Mouse (Mus musculus) forebrain, embryonic 10.5 days (tissue): ENCODE results near the gene Def6. TPM values are rescaled to one million over a fixed set of nuclear protein-coding genes. Genes with fewer than 3 reads are reported as not detected.

Source experiments
- DNase-seq: peaks from one replicate; pipeline ENCODE4 v3.0.0-alpha.2; 2017; ENCODE audit warnings: low spot score; ENCODE audit errors: extremely low spot score
- H3K27ac ChIP-seq: fragments of 300-500 bp; sonication (generic); 2 replicates; pipeline ENCODE4 v1.5.1; 2016; ENCODE audit warnings: mild to moderate bottlenecking
- H3K27me3 ChIP-seq: fragments of 300-500 bp; sonication (generic); 2 replicates; pipeline ENCODE4 v1.6.1; 2016; ENCODE audit warnings: mild to moderate bottlenecking; ENCODE audit not compliant: poor library complexity, severe bottlenecking
- H3K36me3 ChIP-seq: fragments of 300-500 bp; sonication (generic); replicated peaks from 2 replicates; pipeline ENCODE4 v1.6.1; 2016; ENCODE audit warnings: mild to moderate bottlenecking, moderate library complexity
- H3K4me1 ChIP-seq: fragments of 300-500 bp; sonication (generic); 2 replicates; pipeline ENCODE4 v1.6.1; 2016
- H3K4me3 ChIP-seq: fragments of 300-500 bp; sonication (generic); 2 replicates; pipeline ENCODE4 v1.5.1; 2016; ENCODE audit warnings: mild to moderate bottlenecking, moderate library complexity
- H3K9me3 ChIP-seq: fragments of 300-500 bp; sonication (generic); 2 replicates; pipeline ENCODE4 v1.6.1; 2016; ENCODE audit warnings: mild to moderate bottlenecking, moderate library complexity
- WGBS: fragments of 180-500 bp; shearing (Covaris S2); methylation state at CpG from one replicate; pipeline ENCODE4 v1.1.7; 2016; 5-methylcytosine and 5-hydroxymethylcytosine counted together
- polyA plus RNA-seq: library from polyadenylated mRNA; unstranded; fragments of >200 nt; fragmentation: Nextera tagmentation; extraction: Ambion mirVana; gene quantifications from 2 replicates; pipeline ENCODE4 v1.2.1, GENCODE M21; 2016

The Def6 gene
- polyA plus RNA-seq, 1 experiment from 2014 or later, result 4.1 TPM

DNA sequence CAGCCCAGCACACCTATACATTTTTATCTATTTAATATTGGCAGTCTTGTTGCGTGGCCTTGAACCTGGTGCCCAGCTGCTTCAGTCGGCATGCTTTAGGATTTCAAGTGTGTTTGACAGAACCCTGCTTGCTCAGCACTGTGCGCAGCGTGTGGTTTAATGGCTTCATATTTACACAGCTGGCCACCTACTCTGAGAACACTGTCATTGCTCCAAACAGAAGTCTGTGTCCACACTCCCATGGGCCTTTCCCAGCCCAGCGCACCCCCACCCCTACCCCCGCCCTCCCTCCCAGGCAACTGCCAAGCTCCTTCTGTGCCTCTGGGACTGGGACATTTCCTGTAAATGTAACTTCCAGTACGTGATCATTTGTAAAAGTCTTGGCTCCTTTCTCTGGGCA is 45.6 kb downstream of the Def6 start:
- DNase-seq, result no peak
- H3K27me3 ChIP-seq, result no peaks in the 10 kb centered on the region
- peaks cover 41% of the 10 kb centered on the region for H3K4me1 ChIP-seq
- 0 out of 2 replicates have a peak, but pooled peaks cover 4% of the 10 kb centered on the region for H3K36me3 ChIP-seq
- no peak overlapping the region for H3K27ac ChIP-seq
- H3K4me3 ChIP-seq, result no peak overlapping the region
- no peaks in the 10 kb centered on the region for H3K9me3 ChIP-seq
- 84% methylated on average over 7 of the region's 7 CpGs for WGBS

DNA sequence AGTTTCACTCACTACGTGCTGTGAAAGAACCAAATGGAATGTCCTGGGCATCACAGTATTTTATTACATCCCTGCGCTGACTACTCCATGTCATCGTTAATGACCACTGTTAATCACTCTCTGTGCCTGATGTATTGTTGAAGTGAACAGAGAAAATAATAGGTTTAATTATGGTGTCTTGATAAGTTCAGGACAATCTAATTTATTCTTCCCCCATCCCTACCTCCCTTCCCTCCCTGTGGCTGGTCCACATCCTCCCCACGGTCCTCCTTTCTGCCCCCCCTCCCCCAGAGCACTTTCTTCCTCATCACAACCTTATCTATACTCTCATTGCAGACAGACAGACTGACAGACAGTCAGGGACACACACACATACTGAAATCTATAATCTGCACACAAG is 47.2 kb downstream of the Def6 start:
- peak overlapping the region; percentile 30; the same call in 1 of the 2 replicates for H3K27ac ChIP-seq
- H3K27me3 ChIP-seq, result no peaks in the 10 kb centered on the region
- H3K4me1 ChIP-seq, result peaks cover 41% of the 10 kb centered on the region
- WGBS, result 76% methylated on average over 4 of the region's 4 CpGs
- H3K36me3 ChIP-seq, result peaks cover 11% of the 10 kb centered on the region; the same call in 1 of the 2 replicates
- DNase-seq, result no peak
- 0 out of 2 replicates have a peak, but pooled peaks cover 2% of the 10 kb centered on the region for H3K9me3 ChIP-seq
- no peak overlapping the region for H3K4me3 ChIP-seq

DNA sequence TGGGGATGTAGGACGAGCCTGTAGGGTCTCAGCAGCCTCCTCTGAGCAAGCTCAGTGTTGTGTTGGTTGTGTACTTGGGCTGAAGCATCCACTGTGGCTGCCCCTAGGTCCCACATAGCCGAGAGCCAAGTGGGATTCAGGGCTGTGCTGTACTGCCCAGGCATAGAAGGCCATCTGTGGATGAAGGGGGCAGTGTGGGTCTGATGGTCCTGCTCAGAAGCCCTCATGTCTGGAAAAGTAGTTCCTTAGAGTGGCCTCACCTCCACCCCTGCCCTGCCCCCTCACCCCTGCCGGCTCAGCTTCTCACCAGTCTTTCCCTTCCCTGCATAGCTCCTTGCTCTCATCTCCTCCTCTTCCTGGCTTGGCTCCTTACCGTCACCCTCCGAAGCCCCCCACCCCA is 48.1 kb downstream of the Def6 start:
- DNase-seq, result no peak
- Histone ChIP-seq H3K27ac (peak overlapping the region; percentile 69), H3K27me3 (no peaks in the 10 kb centered on the region), H3K9me3 (0 out of 2 replicates have a peak, but pooled peaks cover 2% of the 10 kb centered on the region), H3K4me1 (peaks cover 41% of the 10 kb centered on the region), H3K4me3 (no peak overlapping the region), H3K36me3 (peaks cover 11% of the 10 kb centered on the region; the same call in 1 of the 2 replicates)
- whole genome bisulfite sequencing, result 53% methylated on average over 5 of the region's 5 CpGs

DNA sequence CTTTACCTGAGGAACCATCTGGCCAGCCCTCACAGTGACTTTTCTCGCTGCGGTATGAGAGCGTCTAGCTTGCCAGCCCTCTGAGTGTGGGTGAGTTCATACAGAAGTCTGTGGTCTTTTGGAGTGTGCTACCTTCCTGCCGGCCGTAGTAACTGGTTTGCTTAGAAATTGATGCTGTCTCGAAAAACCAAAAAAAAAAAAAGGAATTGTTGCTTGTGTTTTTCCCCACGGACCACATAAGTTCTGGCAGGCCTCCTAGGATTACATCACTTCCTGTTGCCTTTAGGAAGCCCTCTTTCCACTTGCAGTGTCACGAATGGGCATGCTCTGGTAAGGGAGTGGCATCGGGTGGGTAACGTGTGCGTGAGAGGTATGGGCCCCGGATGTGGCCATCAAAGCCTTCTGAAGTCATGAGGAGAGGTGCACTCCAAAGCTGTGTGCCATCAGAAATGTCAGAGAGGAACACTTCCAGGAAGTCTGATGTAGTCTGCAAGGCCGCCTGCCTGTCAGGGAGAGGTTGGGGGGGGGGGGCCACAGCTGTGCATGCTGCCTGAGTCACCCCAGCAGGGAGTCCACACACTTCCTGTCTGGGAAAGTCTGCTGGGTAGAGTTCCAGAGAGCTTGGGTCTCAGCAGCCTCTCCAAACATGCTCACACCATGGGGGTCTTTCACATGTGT is 49.2 kb downstream of the Def6 start:
- H3K4me1 ChIP-seq, result peaks cover 44% of the 10 kb centered on the region
- WGBS, result 83% methylated on average over 13 of the region's 13 CpGs
- DNase-seq, result no peak
- no peak overlapping the region for H3K4me3 ChIP-seq
- H3K27ac ChIP-seq, result peak overlapping the region; percentile 69
- peaks cover 11% of the 10 kb centered on the region; the same call in 1 of the 2 replicates for H3K36me3 ChIP-seq
- H3K9me3 ChIP-seq, result 0 out of 2 replicates have a peak, but pooled peaks cover 2% of the 10 kb centered on the region
- H3K27me3 ChIP-seq, result no peaks in the 10 kb centered on the region

DNA sequence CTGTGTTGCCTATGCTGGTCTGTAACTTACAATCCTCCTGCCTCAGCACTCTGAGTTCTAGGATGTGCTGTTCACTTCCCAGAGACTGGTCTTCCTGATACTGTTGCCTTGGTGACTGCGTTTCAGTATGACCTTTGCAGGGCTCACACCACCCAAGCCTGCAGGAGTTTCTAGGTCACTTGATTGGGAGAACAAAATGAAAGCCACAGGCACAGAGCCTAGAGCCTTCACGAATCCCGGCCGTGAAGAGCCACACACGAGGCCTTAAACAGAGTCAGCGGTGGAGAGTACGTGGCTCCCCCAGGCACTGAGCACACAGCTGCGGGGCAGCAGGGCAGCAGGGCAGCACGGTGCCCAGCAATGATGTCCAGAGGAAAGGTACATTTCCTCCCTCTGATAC is 50.7 kb downstream of the Def6 start:
- DNase-seq, result no peak
- H3K4me1 ChIP-seq, result peaks cover 40% of the 10 kb centered on the region
- 89% methylated on average over 9 of the region's 9 CpGs for WGBS
- 0 out of 2 replicates have a peak, but pooled peaks cover 2% of the 10 kb centered on the region for H3K9me3 ChIP-seq
- peaks cover 6% of the 10 kb centered on the region; the same call in 1 of the 2 replicates for H3K36me3 ChIP-seq
- no peak overlapping the region for H3K27ac ChIP-seq
- no peak overlapping the region for H3K4me3 ChIP-seq
- H3K27me3 ChIP-seq, result no peaks in the 10 kb centered on the region

DNA sequence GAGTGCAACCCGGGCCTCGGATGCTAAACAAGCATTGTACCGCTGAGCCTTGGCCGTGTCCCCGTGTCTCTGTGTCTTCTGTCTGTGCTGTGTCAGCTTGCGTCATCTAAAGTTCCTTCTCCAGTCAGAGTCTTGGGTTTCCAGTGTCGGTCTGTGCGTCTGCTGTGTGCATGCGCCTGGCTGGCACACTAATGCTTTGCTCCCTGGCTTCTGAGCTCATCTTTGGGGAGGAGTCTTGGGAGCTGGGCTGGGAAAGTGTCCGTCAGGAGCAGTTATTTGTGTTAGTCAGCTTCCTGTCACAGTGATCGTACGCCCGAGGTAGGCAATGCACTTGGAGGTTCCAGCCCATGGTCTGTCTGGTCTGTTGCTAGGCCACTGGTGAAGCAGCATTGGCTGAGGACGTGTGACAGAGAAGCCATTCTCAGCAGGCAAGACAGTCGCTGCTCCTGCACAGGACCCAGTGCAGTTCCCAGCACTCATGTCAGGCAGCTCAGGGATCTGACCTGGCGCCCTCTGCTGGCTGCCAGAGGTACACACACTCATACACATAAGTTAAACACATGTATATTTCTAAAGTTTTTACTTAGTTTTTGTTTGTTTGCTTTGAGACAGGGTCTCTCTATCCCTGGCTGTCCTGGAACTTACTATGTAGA is 52.4 kb downstream of the Def6 start:
- DNase-seq, result no peak
- Histone ChIP-seq H3K4me3 (no peak overlapping the region), H3K4me1 (peaks cover 43% of the 10 kb centered on the region), H3K9me3 (0 out of 2 replicates have a peak, but pooled peaks cover 2% of the 10 kb centered on the region), H3K27me3 (no peaks in the 10 kb centered on the region), H3K27ac (no peak overlapping the region), H3K36me3 (peaks cover 6% of the 10 kb centered on the region; the same call in 1 of the 2 replicates)
- 78% methylated on average over 16 of the region's 16 CpGs for WGBS

DNA sequence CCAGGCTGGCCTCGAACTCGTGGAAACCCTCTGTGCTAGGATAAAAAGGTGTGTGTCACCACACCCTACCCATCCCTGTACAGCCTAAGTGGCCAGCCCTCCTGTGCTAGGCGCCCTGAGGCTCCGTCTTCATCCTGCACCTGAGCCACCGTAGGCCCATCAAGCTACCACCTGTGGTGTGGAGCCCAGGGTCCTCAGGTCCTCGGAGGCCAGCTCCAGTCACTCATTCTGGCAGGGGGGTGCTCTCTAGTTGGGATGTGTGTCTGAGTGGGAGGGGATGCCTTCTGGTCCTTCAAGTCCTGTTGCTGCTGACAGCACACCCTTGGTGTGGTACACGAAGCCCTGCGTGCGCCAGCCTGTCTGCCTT is 52.9 kb downstream of the Def6 start:
- H3K4me1 ChIP-seq, result peaks cover 40% of the 10 kb centered on the region

DNA sequence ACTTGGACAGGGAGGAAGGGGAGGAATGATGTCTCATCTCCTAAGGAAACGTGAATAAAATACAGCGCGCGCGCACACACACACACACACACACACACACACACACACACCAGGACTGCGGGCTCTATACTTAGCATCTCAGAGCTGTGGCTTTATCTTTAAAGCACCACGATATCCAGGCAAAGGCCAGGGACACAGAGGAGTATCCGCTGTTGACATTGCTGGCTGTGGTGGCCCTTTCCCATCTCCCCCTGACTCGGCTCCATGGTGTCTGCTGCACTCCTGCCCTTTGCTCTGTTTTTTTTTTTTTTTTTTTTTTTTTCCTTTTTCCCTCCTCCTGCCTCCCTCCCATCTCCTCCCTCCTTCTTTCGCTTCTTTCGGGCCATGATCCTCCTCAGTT is 54.2 kb downstream of the Def6 start:
- DNase-seq, result no peak
- 86% methylated on average over 11 of the region's 11 CpGs for WGBS
- Histone ChIP-seq H3K36me3 (peaks cover 6% of the 10 kb centered on the region; the same call in 1 of the 2 replicates), H3K4me1 (peaks cover 30% of the 10 kb centered on the region), H3K27ac (no peak overlapping the region), H3K27me3 (no peaks in the 10 kb centered on the region), H3K9me3 (0 out of 2 replicates have a peak, but pooled peaks cover 2% of the 10 kb centered on the region), H3K4me3 (no peak overlapping the region)

More for the DNA sequence above, 52.9 kb downstream of the Def6 start:
- 84% methylated on average over 9 of the region's 9 CpGs for WGBS
- H3K27me3 ChIP-seq, result no peaks in the 10 kb centered on the region
- H3K4me3 ChIP-seq, result no peak overlapping the region
- 0 out of 2 replicates have a peak overlapping the region, but pooled peaks have one; percentile 7 for H3K27ac ChIP-seq
- H3K9me3 ChIP-seq, result 0 out of 2 replicates have a peak, but pooled peaks cover 2% of the 10 kb centered on the region
- H3K36me3 ChIP-seq, result peaks cover 6% of the 10 kb centered on the region; the same call in 1 of the 2 replicates
- no peak for DNase-seq

DNA sequence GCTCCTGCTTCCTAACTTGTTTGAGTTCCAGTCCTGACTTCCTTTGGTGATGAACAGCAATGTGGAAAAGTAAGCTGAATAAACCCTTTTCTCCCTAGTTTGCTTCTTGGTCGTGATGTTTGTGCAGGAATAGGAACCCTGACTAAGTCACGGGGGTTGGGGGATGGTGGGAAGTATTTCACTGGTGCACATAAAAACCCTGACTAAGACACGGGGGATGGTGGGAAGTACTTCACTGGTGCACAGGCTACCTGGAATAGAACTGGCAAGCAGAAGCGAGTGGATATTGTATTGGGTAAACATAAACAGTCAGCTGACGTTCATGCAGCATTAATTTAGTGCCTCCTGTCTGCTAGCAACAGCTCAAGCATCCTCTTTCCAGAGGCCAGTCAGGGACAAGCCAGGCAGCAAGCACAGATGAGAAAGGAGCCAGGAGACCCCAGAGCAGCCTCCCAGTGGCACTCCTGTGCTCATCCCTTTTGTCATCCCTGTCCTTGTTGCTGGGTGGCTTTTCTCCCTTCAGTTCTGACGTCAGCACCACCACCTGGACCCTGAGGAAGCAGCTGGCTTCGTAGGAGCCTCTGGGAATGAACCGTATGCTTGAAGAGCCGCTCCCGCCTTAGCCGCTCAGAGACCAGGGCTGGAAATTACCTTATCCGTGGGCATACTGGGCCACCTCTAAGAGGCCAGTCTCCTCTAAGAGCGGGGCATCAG is 55.8 kb downstream of the Def6 start:
- H3K4me1 ChIP-seq, result peaks cover 20% of the 10 kb centered on the region
- H3K27me3 ChIP-seq, result no peaks in the 10 kb centered on the region
- 73% methylated on average over 13 of the region's 13 CpGs for WGBS
- DNase-seq, result no peak
- H3K36me3 ChIP-seq, result peaks cover 6% of the 10 kb centered on the region; the same call in 1 of the 2 replicates
- H3K27ac ChIP-seq, result no peak overlapping the region
- H3K4me3 ChIP-seq, result no peak overlapping the region
- H3K9me3 ChIP-seq, result 0 out of 2 replicates have a peak, but pooled peaks cover 2% of the 10 kb centered on the region

DNA sequence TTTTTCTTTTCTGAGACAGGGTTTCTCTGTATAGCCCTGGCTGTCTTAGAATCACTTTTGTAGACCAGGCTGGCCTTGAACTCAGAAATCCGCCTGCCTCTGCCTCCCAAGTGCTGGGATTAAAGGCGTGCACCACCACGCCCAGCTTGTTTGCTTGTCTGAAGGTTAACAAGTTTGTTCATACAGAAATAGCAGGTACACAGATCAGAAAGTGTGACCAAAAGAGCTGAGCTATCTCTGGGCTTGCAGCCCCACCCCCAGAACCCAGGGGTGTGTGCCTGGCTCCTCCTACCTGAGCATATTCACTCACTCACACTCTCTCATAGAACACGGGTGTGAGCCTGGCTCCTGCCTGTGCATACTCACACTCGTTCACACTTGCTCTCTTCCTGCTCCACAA is 59.7 kb downstream of the Def6 start:
- DNase-seq, result no peak
- Histone ChIP-seq H3K27ac (no peak overlapping the region), H3K4me3 (no peak overlapping the region), H3K36me3 (no peaks in the 10 kb centered on the region), H3K4me1 (peaks cover 20% of the 10 kb centered on the region), H3K9me3 (no peaks in the 10 kb centered on the region), H3K27me3 (no peaks in the 10 kb centered on the region)
- WGBS, result 89% methylated on average over 5 of the region's 5 CpGs

DNA sequence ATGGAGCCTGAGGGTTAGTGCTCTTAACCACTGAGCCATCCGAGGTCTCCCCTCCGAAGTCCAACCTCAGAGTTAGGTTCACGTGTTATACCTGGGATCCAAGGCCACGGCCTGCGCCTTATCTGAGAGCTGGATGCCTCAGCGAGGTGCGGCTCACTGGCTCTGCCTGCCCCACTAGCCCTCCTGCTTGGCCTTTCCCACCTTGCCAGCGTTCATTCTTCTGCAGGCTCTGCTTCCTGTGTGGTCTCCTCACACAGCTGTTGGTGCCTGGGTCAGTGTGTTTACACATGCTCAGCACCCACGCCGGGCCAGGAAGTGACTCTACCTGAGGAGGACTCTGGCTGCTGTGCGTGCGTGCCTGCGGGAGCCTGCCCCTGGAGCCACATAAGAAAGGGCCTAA is 62.6 kb downstream of the Def6 start:
- Histone ChIP-seq H3K27me3 (no peaks in the 10 kb centered on the region), H3K9me3 (no peaks in the 10 kb centered on the region), H3K36me3 (no peaks in the 10 kb centered on the region), H3K27ac (peak overlapping the region; percentile 54; the same call in 1 of the 2 replicates), H3K4me3 (no peak overlapping the region), H3K4me1 (peaks cover 7% of the 10 kb centered on the region)
- DNase-seq, result no peak
- WGBS, result 81% methylated on average over 13 of the region's 13 CpGs

DNA sequence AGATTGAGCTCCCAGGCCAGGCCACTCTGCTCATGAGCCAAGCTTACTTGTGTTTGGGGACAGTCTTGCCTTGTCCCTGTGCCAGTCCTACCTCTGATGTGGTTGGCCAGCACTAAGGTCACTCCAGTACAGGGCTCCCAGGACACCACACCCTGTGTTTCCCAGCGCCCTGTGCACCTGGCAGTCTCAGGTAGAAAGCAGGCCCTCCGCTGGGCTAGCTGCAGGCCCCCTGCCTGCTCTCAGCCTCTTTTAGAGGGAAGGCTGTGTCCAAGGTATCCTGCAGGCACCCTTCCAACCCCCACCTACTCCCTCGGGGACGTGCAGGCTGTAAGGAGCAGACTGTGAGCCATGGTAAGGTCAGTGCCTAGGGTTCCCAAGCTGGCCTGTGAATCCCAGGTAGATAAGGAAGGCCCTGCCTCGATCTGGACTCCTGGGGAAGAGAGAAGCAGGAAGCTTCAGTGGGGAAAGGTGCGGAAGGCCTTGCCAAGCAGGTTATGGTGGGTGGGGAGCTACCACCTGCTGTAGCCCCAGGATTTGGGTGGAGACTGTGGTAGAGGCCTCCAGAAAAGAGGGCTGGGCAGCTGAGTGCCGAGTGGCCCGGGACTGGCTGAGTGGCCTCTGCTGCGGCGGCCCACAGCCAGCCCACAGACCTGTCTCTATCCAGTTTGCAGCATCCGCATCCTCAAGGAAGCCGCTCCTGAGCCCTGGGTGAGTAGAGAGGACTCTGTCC is 64.1 kb downstream of the Def6 start:
- Histone ChIP-seq H3K36me3 (no peaks in the 10 kb centered on the region), H3K4me3 (no peak overlapping the region), H3K27ac (0 out of 2 replicates have a peak overlapping the region, but pooled peaks have one; percentile 22), H3K27me3 (no peaks in the 10 kb centered on the region), H3K4me1 (peaks cover 3% of the 10 kb centered on the region; the same call in 1 of the 2 replicates), H3K9me3 (no peaks in the 10 kb centered on the region)
- no peak for DNase-seq
- 77% methylated on average over 12 of the region's 12 CpGs for WGBS
